Mouse (Mus musculus): ENCODE data around the gene Trim14.

- TF ChIP-seq CTCF (conservative IDR thresholded peaks at IDR 0.05; ENCODE audit: low read length) (no peak), POU5F1 (IDR thresholded peaks at IDR 0.05; ENCODE audit: borderline replicate concordance, low read length) (no peak)
Observed at GRCm38 (mm10) chr4:46556933-46557332, 21.0 kb upstream of the Trim14 start.
